Mouse (Mus musculus) kidney, adult 2 months (tissue): Measurements from ENCODE around the gene Eefsec. TPM values are rescaled to one million over a fixed set of nuclear protein-coding genes. Genes with fewer than 3 reads are reported as not detected.

Experiments used
- DNase-seq: peaks from one replicate; pipeline ENCODE4 v3.0.0; 2021
- H3K27ac ChIP-seq: fragments of 200-500 bp; 2 replicates; pipeline ENCODE4 v1.5.1; 2012; ENCODE audit warnings: low read depth, low read length, control low read depth, inconsistent platforms; ENCODE audit not compliant: insufficient read depth
- H3K27me3 ChIP-seq: fragments of 200-500 bp; replicated peaks from 2 replicates; pipeline ENCODE4 v1.6.1; 2012; ENCODE audit warnings: mild to moderate bottlenecking, moderate library complexity, low read length, inconsistent platforms; ENCODE audit not compliant: control insufficient read depth, insufficient read depth
- H3K36me3 ChIP-seq: fragments of 200-500 bp; 2 replicates; pipeline ENCODE4 v1.6.1; 2012; ENCODE audit warnings: mild to moderate bottlenecking, moderate library complexity, low read length, inconsistent platforms; ENCODE audit not compliant: control insufficient read depth, insufficient read depth
- H3K4me1 ChIP-seq: fragments of 200-500 bp; 2 replicates; pipeline ENCODE4 v1.6.1; 2011; ENCODE audit warnings: low read length; ENCODE audit not compliant: control insufficient read depth, insufficient read depth
- H3K4me3 ChIP-seq: fragments of 200-500 bp; 2 replicates; pipeline ENCODE4 v1.5.1; 2011; ENCODE audit warnings: mild to moderate bottlenecking, low read depth, low read length, control low read depth; ENCODE audit not compliant: insufficient read depth
- CTCF ChIP-seq: fragments of 200-500 bp; conservative IDR thresholded peaks from 2 replicates; pipeline ENCODE4 v1.5.1; 2011; ENCODE audit warnings: low read depth, mild to moderate bottlenecking, control low read depth, low read length, moderate library complexity, mixed read lengths; ENCODE audit not compliant: insufficient read depth, insufficient read length
- POLR2A ChIP-seq: fragments of 200-500 bp; IDR thresholded peaks from one replicate; pipeline ENCODE4 v1.6.1; 2011; ENCODE audit warnings: low read depth, low read length, control low read depth
- WGBS: fragments of 180-500 bp; shearing (Covaris S2); methylation state at CpG from one replicate; pipeline ENCODE4 v1.1.7; 2018; 5-methylcytosine and 5-hydroxymethylcytosine counted together
- polyA plus RNA-seq: library from polyadenylated mRNA; depleted of rRNA; stranded (reverse); fragments of >200 nt; gene quantifications from 2 replicates; pipeline ENCODE4 v1.2.3, GENCODE M21; 2012

The Eefsec gene
- polyA plus RNA-seq, 1 experiment: 32.5 TPM

DNA sequence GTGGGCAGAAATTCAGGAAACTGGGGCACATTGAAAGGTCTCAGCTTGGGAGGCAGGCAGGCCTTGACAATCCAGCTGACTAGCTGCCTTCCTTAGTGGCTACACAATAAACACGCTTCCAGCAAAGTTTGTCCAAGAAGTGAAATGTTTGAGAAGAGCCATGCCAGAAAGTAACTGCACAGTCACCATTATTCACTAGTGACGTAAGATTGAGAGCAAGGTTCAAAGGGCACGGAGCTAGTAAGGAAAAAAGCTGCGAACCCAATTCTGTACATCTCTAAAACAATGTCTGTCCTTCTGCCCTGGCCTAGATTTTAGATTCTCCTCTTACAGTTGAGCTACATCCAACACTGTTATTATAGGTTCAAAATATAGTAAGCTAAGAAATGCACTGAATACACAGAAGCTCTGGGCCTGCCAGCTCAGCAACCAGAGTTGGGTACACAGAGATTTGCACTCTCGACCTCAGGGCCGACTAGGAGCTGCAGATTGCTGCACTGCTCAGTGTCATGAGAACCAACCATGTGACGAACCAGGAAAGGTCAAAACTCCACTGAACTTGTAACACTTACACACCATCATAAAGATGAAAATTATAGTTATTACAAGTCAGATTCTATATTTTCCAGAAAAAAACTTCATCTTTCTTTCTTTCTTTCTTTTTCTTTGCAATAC, 2.1 kb downstream of the Eefsec start:
- Histone ChIP-seq H3K4me3 (no peak overlapping the region), H3K36me3 (no peaks in the 10 kb centered on the region), H3K27me3 (no peaks in the 10 kb centered on the region), H3K4me1 (peaks cover 6% of the 10 kb centered on the region; the same call in 1 of the 2 replicates), H3K27ac (peak overlapping the region; percentile 53)
- TF ChIP-seq CTCF (no peak), POLR2A (no peak)
- DNase-seq: peak; percentile 72
- 58% methylated on average over 7 of the region's 7 CpGs for WGBS

- TF ChIP-seq POLR2A: no peak
- no peak for TF ChIP-seq CTCF
- H3K27me3 ChIP-seq: no peaks in the 10 kb centered on the region
- 76% methylated on average over 3 of the region's 3 CpGs for WGBS
- peak overlapping the region; percentile 53; the same call in 1 of the 2 replicates for H3K27ac ChIP-seq
- no peaks in the 10 kb centered on the region for H3K36me3 ChIP-seq
- no peak overlapping the region for H3K4me3 ChIP-seq
- peaks cover 6% of the 10 kb centered on the region; the same call in 1 of the 2 replicates for H3K4me1 ChIP-seq
- DNase-seq: peak; percentile 29
Observed at GRCm38 (mm10) chr6:88443446-88443845, 2.9 kb downstream of the Eefsec start.

- no peak for DNase-seq
- Histone ChIP-seq H3K27ac (no peak overlapping the region), H3K36me3 (no peaks in the 10 kb centered on the region), H3K4me3 (no peak overlapping the region), H3K27me3 (no peaks in the 10 kb centered on the region), H3K4me1 (peaks cover 6% of the 10 kb centered on the region; the same call in 1 of the 2 replicates)
- TF ChIP-seq CTCF (no peak), POLR2A (no peak)
- 88% methylated on average over 3 of the region's 3 CpGs for WGBS
Observed at GRCm38 (mm10) chr6:88442551-88442950, 3.8 kb downstream of the Eefsec start.

GRCm38 (mm10) chr6:88439056-88439455, 7.3 kb downstream of the Eefsec start:
- H3K27ac ChIP-seq: no peak overlapping the region
- WGBS: 78% methylated on average over 4 of the region's 4 CpGs
- peaks cover 6% of the 10 kb centered on the region; the same call in 1 of the 2 replicates for H3K4me1 ChIP-seq
- H3K27me3 ChIP-seq: no peaks in the 10 kb centered on the region
- TF ChIP-seq CTCF (no peak), POLR2A (no peak)
- H3K36me3 ChIP-seq: no peaks in the 10 kb centered on the region
- no peak overlapping the region for H3K4me3 ChIP-seq
- no peak for DNase-seq

DNA sequence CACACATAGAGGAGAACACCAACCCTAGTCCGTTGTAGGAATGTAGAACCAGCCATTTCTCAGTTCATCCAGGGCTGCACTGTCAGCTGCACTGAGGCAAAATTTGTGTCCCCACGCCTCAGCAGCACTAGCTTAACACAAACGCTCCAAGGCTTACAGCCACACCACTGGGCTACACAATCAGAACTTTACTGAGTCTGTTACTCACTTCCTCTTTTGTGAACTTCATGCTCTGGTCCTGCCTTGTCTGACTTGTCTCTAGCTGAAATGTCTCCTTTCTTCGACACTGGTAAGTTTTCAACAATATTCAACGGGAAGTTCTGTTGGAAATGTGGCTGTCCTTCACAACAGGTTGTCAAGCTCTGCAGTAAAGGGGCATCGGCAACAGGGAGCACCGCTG, 10.7 kb downstream of the Eefsec start:
- Histone ChIP-seq H3K36me3 (no peaks in the 10 kb centered on the region), H3K4me3 (no peak overlapping the region), H3K4me1 (no peaks in the 10 kb centered on the region; the same call in 1 of the 2 replicates), H3K27ac (no peak overlapping the region), H3K27me3 (no peaks in the 10 kb centered on the region)
- TF ChIP-seq POLR2A (no peak), CTCF (no peak)
- 87% methylated on average over 7 of the region's 7 CpGs for WGBS
- no peak for DNase-seq

DNA sequence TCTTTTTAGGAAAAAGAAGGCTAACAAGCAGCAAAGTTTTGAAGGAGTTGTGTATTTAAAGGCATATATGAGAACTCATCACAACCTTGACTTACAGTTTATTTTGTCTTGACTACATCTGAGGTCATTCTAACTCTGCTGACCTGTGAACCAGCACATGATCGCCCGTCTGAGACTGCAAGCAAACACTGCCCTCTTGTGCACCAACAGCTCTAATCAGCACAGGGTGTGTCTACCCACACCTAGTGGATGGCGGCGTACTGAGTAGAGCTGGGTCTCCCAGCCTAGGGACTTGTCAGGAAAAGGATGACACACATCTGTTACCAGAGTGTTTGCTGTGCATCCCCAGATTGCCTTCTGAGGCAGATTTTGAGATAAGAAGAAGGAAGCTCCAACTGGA, 15.1 kb downstream of the Eefsec start:
- Histone ChIP-seq H3K27me3 (no peaks in the 10 kb centered on the region), H3K4me1 (no peaks in the 10 kb centered on the region; the same call in 1 of the 2 replicates), H3K27ac (no peak overlapping the region), H3K36me3 (no peaks in the 10 kb centered on the region), H3K4me3 (no peak overlapping the region)
- TF ChIP-seq CTCF (peak; percentile 97), POLR2A (no peak)
- 15% methylated on average over 4 of the region's 4 CpGs for WGBS
- peak; percentile 76 for DNase-seq

GRCm38 (mm10) chr6:88416130-88416758, 30.1 kb downstream of the Eefsec start:
- H3K4me1 ChIP-seq: no peaks in the 10 kb centered on the region; the same call in 1 of the 2 replicates
- TF ChIP-seq POLR2A: no peak
- TF ChIP-seq CTCF: no peak
- H3K27ac ChIP-seq: no peak overlapping the region; the same call in 1 of the 2 replicates
- no peak overlapping the region for H3K4me3 ChIP-seq
- 59% methylated on average over 7 of the region's 7 CpGs for WGBS
- H3K36me3 ChIP-seq: no peaks in the 10 kb centered on the region
- no peaks in the 10 kb centered on the region for H3K27me3 ChIP-seq
- peak; percentile 69 for DNase-seq
